Mouse (Mus musculus) hindbrain, embryonic 15.5 days (tissue): ENCODE data around the gene Fmo4. TPM values are rescaled to one million over a fixed set of nuclear protein-coding genes. Genes with fewer than 3 reads are reported as not detected.
"Not testable (repeated sequence)": the region's sequence is repeated elsewhere in the genome, so short reads cannot be mapped to it uniquely, and the experiment has no call there.

ENCODE experiments used
- ATAC-seq: fragments of 200-750 bp; cut with Nextera tagmentation; 2 replicates; pipeline ENCODE4 v1.8.0; 2017; ENCODE audit warnings: low read depth, moderate number of reproducible peaks, moderate TSS enrichment; ENCODE audit not compliant: low FRiP score
- H3K27ac ChIP-seq: fragments of 300-500 bp; sonication (generic); replicated peaks from 2 replicates; pipeline ENCODE4 v1.5.1; 2015; ENCODE audit warnings: mild to moderate bottlenecking, inconsistent platforms
- H3K27me3 ChIP-seq: fragments of 300-500 bp; sonication (generic); 2 replicates; pipeline ENCODE4 v1.6.1; 2015; ENCODE audit warnings: control low read depth, inconsistent platforms
- H3K36me3 ChIP-seq: fragments of 300-500 bp; sonication (generic); 2 replicates; pipeline ENCODE4 v1.6.1; 2015; ENCODE audit warnings: control low read depth, inconsistent platforms
- H3K4me1 ChIP-seq: fragments of 300-500 bp; sonication (generic); replicated peaks from 2 replicates; pipeline ENCODE4 v1.6.1; 2015; ENCODE audit warnings: control low read depth, inconsistent platforms
- H3K4me2 ChIP-seq: fragments of 300-500 bp; sonication (generic); 2 replicates; pipeline ENCODE4 v1.6.1; 2015; ENCODE audit warnings: moderate library complexity, mild to moderate bottlenecking, inconsistent platforms
- H3K4me3 ChIP-seq: fragments of 300-500 bp; sonication (generic); 2 replicates; pipeline ENCODE4 v1.5.1; 2015; ENCODE audit warnings: mild to moderate bottlenecking, inconsistent platforms
- H3K9ac ChIP-seq: fragments of 300-500 bp; sonication (generic); 2 replicates; pipeline ENCODE4 v1.6.1; 2015; ENCODE audit warnings: inconsistent platforms
- H3K9me3 ChIP-seq: fragments of 300-500 bp; sonication (generic); 2 replicates; pipeline ENCODE4 v1.6.1; 2016; ENCODE audit warnings: control low read depth, inconsistent platforms
- WGBS: fragments of 180-500 bp; shearing (Covaris S2); methylation state at CpG from one replicate; pipeline ENCODE4 v1.1.7; 2015; 5-methylcytosine and 5-hydroxymethylcytosine counted together
- polyA plus RNA-seq: library from polyadenylated mRNA; unstranded; fragments of >200 nt; fragmentation: Nextera tagmentation; extraction: Ambion mirVana; gene quantifications from 2 replicates; pipeline ENCODE4 v1.2.1, GENCODE M21; 2015

Fmo4 gene
- polyA plus RNA-seq, 1 experiment from 2014 or later: 0.30 TPM

DNA sequence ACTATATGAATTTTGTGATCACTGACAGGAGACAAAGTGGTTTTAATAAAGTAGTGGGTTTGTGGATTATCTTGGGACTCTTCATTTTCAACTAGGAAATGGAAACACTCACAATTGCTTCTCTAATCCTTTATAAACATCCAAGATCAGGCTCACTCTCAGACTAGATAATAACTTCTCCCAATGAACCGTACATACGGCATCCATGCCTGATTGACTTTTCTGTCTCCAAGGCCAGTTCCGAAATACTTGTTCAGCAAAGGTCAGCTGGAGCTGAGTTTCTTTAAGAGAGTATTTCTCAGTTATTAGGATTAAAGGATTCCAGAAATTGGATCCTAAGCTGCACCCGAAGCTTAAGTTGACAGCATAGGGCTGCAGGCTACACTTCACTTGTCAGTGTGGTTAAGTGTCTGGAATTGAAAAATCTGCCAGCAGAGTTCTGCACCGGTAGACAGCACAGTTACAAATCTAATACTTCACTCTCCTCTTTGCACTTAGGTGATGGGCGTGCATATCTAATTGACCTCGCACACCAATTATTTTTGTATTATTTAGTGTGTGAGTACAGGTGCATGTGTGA is 30.0 kb downstream of the Fmo4 start:
- Histone ChIP-seq H3K9me3 (no peaks in the 10 kb centered on the region), H3K27me3 (no peaks in the 10 kb centered on the region), H3K27ac (no peak overlapping the region), H3K4me2 (no peak overlapping the region), H3K36me3 (no peaks in the 10 kb centered on the region), H3K9ac (no peak overlapping the region), H3K4me1 (no peaks in the 10 kb centered on the region), H3K4me3 (no peak overlapping the region)
- no peak for ATAC-seq
- 81% methylated on average over 7 of the region's 7 CpGs for WGBS

DNA sequence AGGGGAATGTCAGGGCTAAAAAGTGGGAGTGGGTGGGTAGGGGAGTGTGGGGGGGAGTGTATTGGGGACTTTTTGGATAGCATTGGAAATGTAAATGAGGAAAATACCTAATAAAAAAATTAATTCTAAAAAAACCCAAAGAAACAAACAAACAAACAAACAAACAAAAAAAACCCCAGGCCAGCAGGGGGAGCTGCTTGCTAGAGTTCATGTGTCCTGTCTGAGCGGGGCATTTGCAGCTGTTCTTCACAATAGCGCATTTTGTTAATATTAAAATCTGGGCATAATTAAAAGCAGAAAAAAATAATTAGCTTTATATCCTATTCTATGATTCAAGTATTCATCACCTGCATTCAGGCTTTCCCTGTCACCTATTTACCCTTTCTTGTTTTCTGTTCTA is 32.7 kb downstream of the Fmo4 start:
- WGBS: 86% methylated on average over 2 of the region's 2 CpGs
- not testable (repeated sequence) for ATAC-seq, H3K27ac ChIP-seq, H3K4me2 ChIP-seq, H3K9me3 ChIP-seq, H3K27me3 ChIP-seq, H3K36me3 ChIP-seq, H3K9ac ChIP-seq, H3K4me1 ChIP-seq, H3K4me3 ChIP-seq

DNA sequence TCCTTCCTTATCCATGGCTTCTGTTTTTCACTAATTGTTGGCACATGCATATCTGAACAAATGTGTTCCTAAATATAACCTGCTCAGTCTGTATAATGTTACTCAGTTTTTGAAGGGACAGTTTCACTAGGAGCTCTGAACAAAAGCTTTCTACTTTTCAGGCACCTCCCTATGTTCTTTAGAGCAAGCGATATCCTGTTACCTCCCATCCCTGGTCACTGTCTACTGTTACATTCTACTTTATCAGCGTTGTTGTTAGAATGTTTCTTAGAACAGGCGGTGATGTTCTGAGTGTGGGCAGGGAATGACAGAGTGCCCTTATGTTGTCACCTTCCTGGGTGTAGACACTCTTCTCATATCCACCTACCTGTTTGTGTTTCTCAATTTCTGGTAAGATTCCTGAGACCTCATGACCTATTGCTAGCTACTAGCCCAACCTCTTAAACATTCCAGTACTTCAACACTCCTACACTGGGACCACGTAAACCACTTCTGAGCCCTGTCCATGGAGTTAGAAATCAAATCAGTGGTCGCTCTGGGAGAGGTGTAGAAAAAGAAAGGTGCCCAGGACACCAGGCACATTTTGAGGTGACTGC is 35.7 kb downstream of the Fmo4 start:
- no peaks in the 10 kb centered on the region for H3K4me1 ChIP-seq
- ATAC-seq: no peak
- H3K9me3 ChIP-seq: no peaks in the 10 kb centered on the region
- no peaks in the 10 kb centered on the region for H3K27me3 ChIP-seq
- H3K9ac ChIP-seq: no peak overlapping the region
- no peak overlapping the region for H3K27ac ChIP-seq
- 95% methylated on average over 5 of the region's 5 CpGs for WGBS
- no peak overlapping the region for H3K4me2 ChIP-seq
- no peaks in the 10 kb centered on the region for H3K36me3 ChIP-seq
- no peak overlapping the region for H3K4me3 ChIP-seq

DNA sequence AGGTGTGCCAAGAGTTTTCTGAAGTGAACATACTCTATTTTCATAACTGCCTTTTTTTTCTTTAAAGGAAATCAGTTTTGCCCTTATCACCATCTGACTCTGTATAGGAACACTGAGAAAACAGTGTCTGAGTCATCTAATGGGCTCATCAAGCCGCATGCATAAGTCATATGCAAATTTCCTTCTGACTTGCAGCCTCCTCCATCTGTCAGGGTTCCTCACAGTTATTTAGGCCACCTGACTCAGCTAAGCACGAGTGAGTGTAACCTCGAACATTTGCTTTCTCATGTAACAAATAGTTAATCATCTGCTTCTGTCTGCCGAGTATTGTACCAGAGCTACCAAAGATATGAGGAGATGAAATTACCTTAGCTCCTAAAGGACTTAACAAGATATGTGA is 40.1 kb downstream of the Fmo4 start:
- no peak for ATAC-seq
- no peaks in the 10 kb centered on the region for H3K36me3 ChIP-seq

DNA sequence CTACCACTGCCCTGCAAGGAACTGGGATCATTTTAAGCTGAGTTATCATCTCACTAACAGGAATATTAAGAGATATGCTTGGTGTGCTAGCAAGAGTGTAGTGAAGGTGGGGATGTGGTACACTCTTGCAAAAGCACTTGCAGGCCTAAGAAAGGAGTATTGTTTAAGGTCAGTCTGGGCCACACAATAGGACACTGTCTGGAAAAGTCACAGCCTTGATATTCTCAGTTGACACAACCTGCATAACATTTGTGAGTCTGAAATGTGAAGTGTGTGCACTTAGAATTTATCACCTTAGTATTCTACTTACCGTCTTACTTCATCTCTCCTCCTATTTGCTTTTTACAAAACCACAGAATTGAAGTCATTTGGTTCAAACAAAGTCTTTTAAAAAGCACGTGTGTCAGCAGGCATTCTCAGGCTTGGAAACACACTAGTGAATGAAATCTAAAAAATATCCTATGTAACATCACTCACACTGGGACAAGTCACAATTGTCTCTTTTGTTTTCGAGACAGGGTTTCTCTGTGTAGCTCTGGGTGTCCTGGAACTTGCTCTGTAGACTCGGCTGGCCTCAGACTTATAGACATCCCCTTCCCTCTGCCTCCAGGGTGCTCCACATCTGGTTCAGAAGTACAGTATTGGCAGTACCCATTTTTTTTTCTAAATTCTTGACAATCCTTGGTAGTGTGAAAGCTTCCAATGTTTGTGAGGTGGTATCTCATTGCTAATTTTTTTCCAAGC is 42.0 kb downstream of the Fmo4 start:
- H3K4me2 ChIP-seq: no peak overlapping the region
- H3K9ac ChIP-seq: no peak overlapping the region
- H3K4me3 ChIP-seq: no peak overlapping the region
- H3K27ac ChIP-seq: no peak overlapping the region
- no peaks in the 10 kb centered on the region for H3K27me3 ChIP-seq
- no peaks in the 10 kb centered on the region for H3K4me1 ChIP-seq
- H3K36me3 ChIP-seq: no peaks in the 10 kb centered on the region
- H3K9me3 ChIP-seq: no peaks in the 10 kb centered on the region
- WGBS: 43% methylated on average over 4 of the region's 4 CpGs
- no peak for ATAC-seq

More for the DNA sequence above, 40.1 kb downstream of the Fmo4 start:
- H3K9ac ChIP-seq: no peak overlapping the region
- H3K4me2 ChIP-seq: no peak overlapping the region
- H3K27me3 ChIP-seq: no peaks in the 10 kb centered on the region
- WGBS: 52% methylated on average over 4 of the region's 4 CpGs
- H3K4me3 ChIP-seq: no peak overlapping the region
- no peaks in the 10 kb centered on the region for H3K4me1 ChIP-seq
- no peaks in the 10 kb centered on the region for H3K9me3 ChIP-seq
- H3K27ac ChIP-seq: no peak overlapping the region

DNA sequence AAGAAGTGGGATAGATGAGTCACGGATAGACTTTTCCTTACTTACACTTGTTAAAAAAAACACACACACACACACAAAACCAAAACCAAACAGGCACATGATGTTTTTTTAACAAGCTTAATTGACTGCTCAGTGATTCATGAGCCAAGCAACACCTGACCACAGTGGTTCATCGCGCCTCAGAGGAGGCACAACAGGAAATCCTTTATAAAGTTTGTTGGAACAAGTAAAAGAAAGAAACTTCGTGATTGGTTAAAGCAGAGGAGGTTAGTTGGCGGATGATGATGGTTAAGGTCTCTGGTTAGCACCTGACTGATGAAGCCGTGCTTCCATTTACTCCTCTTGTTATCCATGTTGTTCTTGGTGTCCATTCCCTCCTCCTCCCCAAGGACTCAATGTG is 61.8 kb downstream of the Fmo4 start:
- no peaks in the 10 kb centered on the region for H3K9me3 ChIP-seq
- no peaks in the 10 kb centered on the region for H3K36me3 ChIP-seq
- H3K27ac ChIP-seq: no peak overlapping the region
- no peaks in the 10 kb centered on the region for H3K4me1 ChIP-seq
- no peak overlapping the region for H3K9ac ChIP-seq
- H3K27me3 ChIP-seq: no peaks in the 10 kb centered on the region
- 92% methylated on average over 6 of the region's 6 CpGs for WGBS
- no peak overlapping the region for H3K4me2 ChIP-seq
- ATAC-seq: no peak
- no peak overlapping the region for H3K4me3 ChIP-seq

DNA sequence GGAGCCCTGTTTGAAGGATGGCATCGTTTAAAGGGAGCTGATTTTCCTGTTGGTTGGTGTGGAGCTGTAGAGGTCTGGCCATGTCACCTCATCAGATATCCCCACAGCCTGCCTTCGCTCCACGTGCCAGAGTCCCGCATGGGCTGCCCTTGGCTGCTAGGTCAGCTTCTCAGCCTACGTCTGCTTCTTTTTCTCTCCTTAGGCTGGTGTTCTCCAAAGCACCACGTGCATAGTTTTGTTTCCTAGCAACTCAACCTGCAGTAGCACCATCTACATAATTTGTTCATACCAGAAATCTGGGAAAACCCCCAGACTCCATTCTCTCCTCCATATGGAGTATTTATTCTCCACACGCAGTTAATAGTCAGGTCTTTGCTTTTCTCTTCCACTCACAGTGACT is 64.2 kb downstream of the Fmo4 start:
- no peaks in the 10 kb centered on the region for H3K4me1 ChIP-seq
- H3K9me3 ChIP-seq: no peaks in the 10 kb centered on the region
- no peak overlapping the region for H3K9ac ChIP-seq
- no peak overlapping the region for H3K4me2 ChIP-seq
- H3K27ac ChIP-seq: no peak overlapping the region
- no peaks in the 10 kb centered on the region for H3K27me3 ChIP-seq
- H3K4me3 ChIP-seq: no peak overlapping the region
- ATAC-seq: no peak
- no peaks in the 10 kb centered on the region for H3K36me3 ChIP-seq
- 58% methylated on average over 7 of the region's 7 CpGs for WGBS

DNA sequence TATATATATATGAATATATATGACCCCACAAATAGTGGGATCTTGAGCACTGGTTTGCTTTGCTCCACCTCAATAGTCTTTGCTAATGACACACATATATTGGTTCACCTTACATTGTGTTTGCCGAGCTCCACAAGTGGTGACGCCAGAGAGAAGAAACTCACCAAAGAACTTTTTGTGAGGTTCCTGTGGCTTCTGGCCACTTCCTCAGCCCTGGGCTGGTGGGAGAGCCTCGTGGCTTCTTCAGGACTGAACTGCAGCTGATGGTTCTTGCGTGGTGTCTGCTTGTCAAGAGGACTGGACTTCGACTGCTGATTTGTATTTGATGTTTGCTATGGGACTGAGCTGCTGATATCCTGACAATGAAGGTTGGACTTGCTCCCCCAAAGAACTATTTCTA is 65.0 kb downstream of the Fmo4 start:
- Histone ChIP-seq H3K4me2 (no peak overlapping the region), H3K27ac (no peak overlapping the region), H3K4me1 (no peaks in the 10 kb centered on the region), H3K4me3 (no peak overlapping the region), H3K9me3 (no peaks in the 10 kb centered on the region), H3K27me3 (no peaks in the 10 kb centered on the region), H3K36me3 (no peaks in the 10 kb centered on the region), H3K9ac (no peak overlapping the region)
- 91% methylated on average over 5 of the region's 5 CpGs for WGBS
- ATAC-seq: no peak

Other genes with a start within 250 kb of the Fmo4 start
- gene Vamp4, start 243.5 kb downstream of the Fmo4 start, polyA plus RNA-seq: 76.5 and 78.1 TPM in 2 replicates
- 0.09 TPM in 1 of 2 replicates, not detected in the other for gene Myoc, start 174.8 kb downstream of the Fmo4 start, polyA plus RNA-seq
- gene Myocos, start 155.8 kb downstream of the Fmo4 start, polyA plus RNA-seq: not detected in 2 replicates
- gene Prrc2c, start 73.4 kb downstream of the Fmo4 start, polyA plus RNA-seq: 130 and 138 TPM in 2 replicates
- 28.9 and 31.1 TPM in 2 replicates for gene Fmo1, start 52.6 kb upstream of the Fmo4 start, polyA plus RNA-seq
- gene Fmo2, start 84.8 kb upstream of the Fmo4 start, polyA plus RNA-seq: 0.19 and 0.42 TPM in 2 replicates
- gene Fmo6, start 123.5 kb upstream of the Fmo4 start, polyA plus RNA-seq: not detected in 2 replicates
- not detected in 2 replicates for gene Fmo3, start 170.6 kb upstream of the Fmo4 start, polyA plus RNA-seq